Mouse (Mus musculus) hindbrain, embryonic 16.5 days (tissue): ENCODE results near the gene Akr1cl. TPM values are rescaled to one million over a fixed set of nuclear protein-coding genes. Genes with fewer than 3 reads are reported as not detected.
"Not testable (repeated sequence)": the region's sequence is repeated elsewhere in the genome, so short reads cannot be mapped to it uniquely, and the experiment has no call there.

Source experiments
- ATAC-seq: fragments of 200-750 bp; cut with Nextera tagmentation; 2 replicates; pipeline ENCODE4 v1.8.0; 2017; ENCODE audit warnings: moderate TSS enrichment, moderate library complexity
- H3K27ac ChIP-seq: fragments of 300-500 bp; sonication (generic); 2 replicates; pipeline ENCODE4 v1.5.1; 2014; ENCODE audit warnings: low read depth, mild to moderate bottlenecking, control low read depth, low read length, moderate library complexity
- H3K27me3 ChIP-seq: fragments of 300-500 bp; sonication (generic); replicated peaks from 2 replicates; pipeline ENCODE4 v1.6.1; 2014; ENCODE audit warnings: low read length; ENCODE audit not compliant: control insufficient read depth, insufficient read depth
- H3K36me3 ChIP-seq: fragments of 300-500 bp; sonication (generic); 2 replicates; pipeline ENCODE4 v1.6.1; 2014; ENCODE audit warnings: mild to moderate bottlenecking, low read length, moderate library complexity, mixed read lengths; ENCODE audit not compliant: control insufficient read depth, insufficient read depth
- H3K4me1 ChIP-seq: fragments of 300-500 bp; sonication (generic); 2 replicates; pipeline ENCODE4 v1.6.1; 2014; ENCODE audit warnings: low read depth, low read length; ENCODE audit not compliant: control insufficient read depth, insufficient read depth
- H3K4me2 ChIP-seq: fragments of 300-500 bp; sonication (generic); 2 replicates; pipeline ENCODE4 v1.6.1; 2014; ENCODE audit warnings: mild to moderate bottlenecking, low read length, control low read depth, moderate library complexity
- H3K4me3 ChIP-seq: fragments of 300-500 bp; sonication (generic); 2 replicates; pipeline ENCODE4 v1.5.1; 2014; ENCODE audit warnings: mild to moderate bottlenecking, low read length, control low read depth, moderate library complexity
- H3K9ac ChIP-seq: fragments of 300-500 bp; sonication (generic); 2 replicates; pipeline ENCODE4 v1.6.1; 2014; ENCODE audit warnings: low read depth, mild to moderate bottlenecking, control low read depth, low read length, moderate library complexity
- H3K9me3 ChIP-seq: fragments of 300-500 bp; sonication (generic); 2 replicates; pipeline ENCODE4 v1.6.1; 2014; ENCODE audit warnings: mild to moderate bottlenecking, low read length, moderate library complexity; ENCODE audit not compliant: control insufficient read depth
- WGBS: fragments of 180-500 bp; shearing (Covaris S2); extraction: QIAGEN DNeasy Blood & Tissue Kit; methylation state at CpG from one replicate; pipeline ENCODE4 v1.1.7; 2014; 5-methylcytosine and 5-hydroxymethylcytosine counted together
- polyA plus RNA-seq: library from polyadenylated mRNA; unstranded; fragments of >200 nt; fragmentation: Nextera tagmentation; extraction: Ambion mirVana; gene quantifications from 2 replicates; pipeline ENCODE4 v1.2.1, GENCODE M21; 2015

Akr1cl gene
- not detected in 2 replicates for polyA plus RNA-seq

DNA sequence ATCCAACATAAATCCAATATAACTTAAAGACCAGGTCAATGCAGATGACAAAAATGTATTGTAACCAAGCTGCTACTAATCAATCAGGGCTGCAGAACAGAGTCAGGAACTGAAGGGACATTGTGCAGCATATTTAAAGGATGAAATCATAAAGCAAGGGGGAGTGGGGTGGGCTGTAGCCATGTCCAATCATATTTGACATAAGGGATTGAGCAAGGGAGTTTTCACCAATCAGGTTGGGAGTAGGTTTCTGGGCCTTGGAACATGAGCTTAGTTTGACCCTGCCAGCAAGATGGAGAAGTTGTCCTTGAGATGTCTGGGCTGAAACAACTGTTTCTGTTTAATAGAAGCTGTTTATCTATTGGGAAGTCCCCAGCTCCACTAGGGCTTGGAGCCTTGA, at the start of gene Akr1cl:
Gene Akr1cl (minus strand): TSS at position 119 of the 400 bp plus-strand sequence.
- Histone ChIP-seq H3K27me3 (no peaks in the 10 kb centered on the region), H3K27ac (no peak within 1 kb of the TSS), H3K36me3 (no peaks in the 10 kb centered on the region), H3K9ac (no peak within 1 kb of the TSS), H3K4me1 (no peaks in the 10 kb centered on the region), H3K4me2 (no peak within 1 kb of the TSS), H3K4me3 (no peak within 1 kb of the TSS), H3K9me3 (no peaks in the 10 kb centered on the region)
- no peak for ATAC-seq

DNA sequence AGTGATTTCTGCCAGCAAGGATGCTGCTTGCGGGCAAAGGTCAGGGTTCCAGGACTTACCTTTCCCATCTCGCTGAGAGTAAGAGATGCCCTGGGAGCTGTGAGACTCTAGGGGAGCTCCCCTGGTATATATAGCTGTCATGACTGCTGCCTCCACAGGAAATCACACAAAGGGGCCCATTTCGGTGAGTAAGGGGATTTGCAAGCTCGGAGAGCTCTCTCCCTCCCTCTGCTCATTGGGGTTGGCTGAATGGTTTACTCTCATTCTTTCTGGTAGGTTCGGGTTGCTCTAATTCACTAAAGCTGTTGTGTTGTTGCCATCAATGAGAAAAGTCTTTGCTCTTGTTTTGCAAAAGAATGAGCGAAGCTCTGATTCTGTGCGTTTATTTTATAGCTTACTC, 49.6 kb upstream of the Akr1cl start, which contains the start of gene Crygb:
Gene Crygb (minus strand): TSS at position 101 of the 400 bp plus-strand sequence.
- H3K4me2 ChIP-seq: no peak within 1 kb of the TSS; the same call in 1 of the 2 replicates

DNA sequence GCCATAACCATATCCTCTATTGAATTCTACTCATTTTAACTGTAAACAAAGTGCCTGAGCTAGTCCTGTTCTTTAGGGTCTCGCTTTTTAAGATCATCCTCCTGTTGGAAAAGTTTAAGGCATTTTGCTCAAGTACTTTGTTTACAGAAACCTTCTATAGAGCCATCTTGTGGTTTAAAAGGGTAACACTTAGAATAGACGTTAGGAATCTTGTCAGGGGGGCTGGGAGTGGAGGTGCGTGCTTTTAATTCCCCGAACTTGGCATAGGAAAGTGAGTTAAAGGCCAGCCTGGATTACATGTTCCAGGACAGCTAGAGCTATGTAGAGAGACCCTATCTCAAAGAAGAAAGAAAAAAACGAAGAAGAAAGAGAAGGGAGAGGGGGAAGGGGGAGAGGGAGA, 43.0 kb upstream of the Akr1cl start:
- 25% methylated on average over 5 of the region's 5 CpGs for WGBS
- H3K4me3 ChIP-seq: no peak overlapping the region
- H3K9ac ChIP-seq: no peak overlapping the region
- H3K27ac ChIP-seq: no peak overlapping the region
- no peak overlapping the region for H3K4me2 ChIP-seq
- no peaks in the 10 kb centered on the region for H3K27me3 ChIP-seq
- no peaks in the 10 kb centered on the region for H3K9me3 ChIP-seq
- no peak for ATAC-seq
- no peaks in the 10 kb centered on the region for H3K36me3 ChIP-seq
- no peaks in the 10 kb centered on the region for H3K4me1 ChIP-seq

More for the DNA sequence above, 49.6 kb upstream of the Akr1cl start, which contains the start of gene Crygb:
- Histone ChIP-seq H3K27me3 (no peaks in the 10 kb centered on the region), H3K36me3 (no peaks in the 10 kb centered on the region), H3K4me1 (no peaks in the 10 kb centered on the region), H3K4me3 (no peak within 1 kb of the TSS), H3K9ac (no peak within 1 kb of the TSS), H3K9me3 (no peaks in the 10 kb centered on the region), H3K27ac (no peak within 1 kb of the TSS)
- no peak for ATAC-seq
- 38% methylated on average over 7 of the region's 7 CpGs for WGBS

DNA sequence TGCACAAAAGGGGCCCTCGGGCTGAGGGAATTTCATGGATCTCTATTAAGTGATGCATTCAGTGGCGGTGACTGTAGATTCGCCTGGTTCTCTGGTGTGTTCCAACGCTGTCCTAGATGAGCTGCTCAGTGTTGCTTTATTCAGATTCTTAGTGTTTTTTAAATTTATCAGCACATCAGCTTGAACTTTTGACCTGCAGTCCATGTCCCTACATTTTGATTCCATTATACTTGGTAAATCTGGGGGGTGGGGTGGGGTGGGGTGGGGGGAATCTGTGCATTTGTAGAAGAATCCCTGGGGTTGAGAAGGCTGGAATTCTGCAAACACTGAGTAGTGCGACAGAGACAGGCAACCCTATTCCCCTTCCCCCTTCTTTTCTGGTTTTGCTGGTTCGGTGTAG, 41.0 kb upstream of the Akr1cl start, which contains the start of gene Crygc:
Gene Crygc (minus strand): TSS at position 101 of the 400 bp plus-strand sequence.
- Histone ChIP-seq H3K4me2 (no peak within 1 kb of the TSS), H3K27ac (no peak within 1 kb of the TSS), H3K9me3 (no peaks in the 10 kb centered on the region), H3K27me3 (no peaks in the 10 kb centered on the region), H3K9ac (no peak within 1 kb of the TSS), H3K4me3 (no peak within 1 kb of the TSS), H3K36me3 (no peaks in the 10 kb centered on the region), H3K4me1 (no peaks in the 10 kb centered on the region)
- WGBS: 59% methylated on average over 6 of the region's 6 CpGs
- ATAC-seq: no peak

DNA sequence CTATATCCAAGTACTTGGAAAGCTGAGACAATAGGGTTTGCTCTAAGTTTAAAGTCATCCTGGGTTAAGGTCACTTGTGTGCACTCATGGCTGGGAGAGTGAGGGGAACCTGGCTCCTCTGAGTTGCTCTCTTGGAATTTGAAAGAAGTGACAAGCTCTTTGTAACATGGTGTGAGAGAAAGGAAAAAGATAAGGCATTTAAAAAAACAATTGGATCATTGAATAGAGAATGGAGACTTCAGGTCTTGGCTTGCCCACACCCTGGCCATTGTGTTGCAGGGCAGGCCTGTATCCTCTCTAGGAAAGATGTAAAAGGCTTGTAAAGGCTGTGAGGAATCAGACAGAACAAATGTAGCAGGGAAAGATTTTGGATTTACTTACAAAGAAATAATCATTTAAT, 35.3 kb upstream of the Akr1cl start:
- Histone ChIP-seq H3K27ac (no peak overlapping the region), H3K4me1 (no peaks in the 10 kb centered on the region), H3K4me2 (no peak overlapping the region), H3K9ac (no peak overlapping the region), H3K9me3 (no peaks in the 10 kb centered on the region), H3K36me3 (no peaks in the 10 kb centered on the region), H3K4me3 (no peak overlapping the region), H3K27me3 (no peaks in the 10 kb centered on the region)
- ATAC-seq: no peak

DNA sequence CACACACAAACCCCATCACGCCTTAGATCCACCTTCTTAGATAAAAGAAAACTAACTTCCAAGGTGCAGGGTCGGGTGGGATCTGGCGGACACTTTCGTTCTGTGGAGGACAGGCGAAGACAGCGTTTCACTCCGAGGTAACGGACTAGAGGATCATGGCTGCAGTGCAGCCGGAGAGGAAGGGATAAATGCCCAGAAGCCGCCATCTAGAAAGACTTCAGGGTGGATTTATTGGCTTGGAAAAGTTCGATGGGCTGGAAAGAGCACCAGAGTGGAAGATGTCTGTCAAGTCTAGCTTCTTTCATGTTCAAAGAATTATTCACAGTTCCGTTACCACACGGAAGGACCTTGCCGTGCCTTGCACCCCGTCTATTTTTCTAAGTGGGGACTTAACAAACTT, 31.6 kb upstream of the Akr1cl start:
- no peak overlapping the region for H3K4me3 ChIP-seq
- no peak overlapping the region for H3K4me2 ChIP-seq
- 80% methylated on average over 15 of the region's 15 CpGs for WGBS
- H3K9ac ChIP-seq: no peak overlapping the region
- ATAC-seq: no peak
- no peaks in the 10 kb centered on the region for H3K27me3 ChIP-seq
- no peak overlapping the region for H3K27ac ChIP-seq
- no peaks in the 10 kb centered on the region for H3K36me3 ChIP-seq
- no peaks in the 10 kb centered on the region for H3K4me1 ChIP-seq
- H3K9me3 ChIP-seq: no peaks in the 10 kb centered on the region

DNA sequence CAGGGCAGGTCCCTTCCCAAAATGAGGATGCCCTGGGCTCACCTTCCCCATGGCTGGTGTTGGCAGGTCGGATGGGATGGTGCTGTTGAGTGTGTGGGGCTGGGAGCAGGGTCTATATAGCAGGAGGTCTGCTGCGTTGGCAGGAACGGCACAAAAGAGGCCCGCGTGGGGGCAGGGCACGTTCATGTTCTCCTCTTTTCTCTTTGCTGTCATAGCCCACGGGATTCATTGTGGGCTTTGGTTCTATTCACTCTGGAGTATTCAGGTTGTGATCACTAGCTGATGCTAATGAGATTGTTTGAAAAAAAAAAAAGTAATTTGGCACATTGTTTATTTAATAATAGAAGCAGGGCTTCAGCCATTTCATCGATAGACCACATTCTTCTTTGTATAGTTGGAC, 30.8 kb upstream of the Akr1cl start, which contains the start of gene Crygd:
Gene Crygd (minus strand): TSS at position 101 of the 400 bp plus-strand sequence.
- Histone ChIP-seq H3K9me3 (no peaks in the 10 kb centered on the region), H3K4me3 (no peak within 1 kb of the TSS), H3K4me1 (no peaks in the 10 kb centered on the region), H3K27me3 (no peaks in the 10 kb centered on the region), H3K4me2 (no peak within 1 kb of the TSS), H3K27ac (no peak within 1 kb of the TSS), H3K9ac (no peak within 1 kb of the TSS), H3K36me3 (no peaks in the 10 kb centered on the region)
- ATAC-seq: no peak
- 58% methylated on average over 8 of the region's 8 CpGs for WGBS

DNA sequence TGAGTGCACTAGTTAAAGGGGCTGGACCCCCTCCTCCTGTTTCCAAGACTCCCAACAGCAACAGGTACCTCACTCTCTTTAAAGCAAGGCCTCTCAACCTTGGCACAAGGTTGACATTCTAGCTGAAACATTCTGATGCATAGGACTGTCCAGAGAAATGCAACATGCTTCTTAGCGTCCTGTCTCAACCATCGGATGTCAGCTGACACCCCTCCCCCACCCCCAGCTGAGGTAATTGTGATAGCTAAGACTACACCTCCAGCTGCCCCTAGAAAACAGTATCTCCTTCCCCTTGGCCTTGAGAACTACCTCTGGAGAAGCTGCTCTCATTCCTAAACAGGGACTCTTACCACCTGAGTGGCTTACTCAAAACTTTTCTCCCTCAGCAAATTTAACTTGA, 19.6 kb upstream of the Akr1cl start:
- H3K9ac ChIP-seq: no peak overlapping the region
- H3K36me3 ChIP-seq: no peaks in the 10 kb centered on the region
- no peak for ATAC-seq
- no peaks in the 10 kb centered on the region for H3K9me3 ChIP-seq
- H3K4me2 ChIP-seq: no peak overlapping the region
- 44% methylated on average over 2 of the region's 2 CpGs for WGBS
- no peak overlapping the region for H3K4me3 ChIP-seq
- H3K27ac ChIP-seq: no peak overlapping the region
- no peaks in the 10 kb centered on the region for H3K4me1 ChIP-seq
- no peaks in the 10 kb centered on the region for H3K27me3 ChIP-seq

DNA sequence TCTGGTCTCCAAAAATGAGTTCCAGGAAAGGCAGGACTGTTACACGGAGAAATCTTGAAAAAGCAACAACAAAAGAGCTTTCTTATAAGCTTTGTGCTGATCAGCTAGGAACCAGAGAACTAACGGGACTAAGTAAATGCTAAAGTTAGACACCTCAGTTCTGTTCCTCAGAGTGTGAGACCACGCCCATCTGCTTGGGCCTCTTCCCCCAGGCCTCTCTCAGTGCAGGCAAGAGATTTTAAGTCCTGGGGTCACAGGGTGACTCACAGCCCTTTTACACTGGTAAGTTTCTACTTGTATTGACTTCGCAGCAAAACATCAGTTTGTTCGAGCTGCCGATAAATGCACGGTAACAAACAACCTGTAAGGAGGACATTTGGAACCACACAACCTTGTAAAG, 19.1 kb upstream of the Akr1cl start:
- no peak overlapping the region for H3K9ac ChIP-seq
- H3K9me3 ChIP-seq: no peaks in the 10 kb centered on the region
- H3K4me3 ChIP-seq: no peak overlapping the region
- ATAC-seq: no peak
- no peaks in the 10 kb centered on the region for H3K27me3 ChIP-seq
- H3K27ac ChIP-seq: no peak overlapping the region
- no peaks in the 10 kb centered on the region for H3K4me1 ChIP-seq
- WGBS: 55% methylated on average over 7 of the region's 7 CpGs
- H3K36me3 ChIP-seq: no peaks in the 10 kb centered on the region
- no peak overlapping the region for H3K4me2 ChIP-seq

DNA sequence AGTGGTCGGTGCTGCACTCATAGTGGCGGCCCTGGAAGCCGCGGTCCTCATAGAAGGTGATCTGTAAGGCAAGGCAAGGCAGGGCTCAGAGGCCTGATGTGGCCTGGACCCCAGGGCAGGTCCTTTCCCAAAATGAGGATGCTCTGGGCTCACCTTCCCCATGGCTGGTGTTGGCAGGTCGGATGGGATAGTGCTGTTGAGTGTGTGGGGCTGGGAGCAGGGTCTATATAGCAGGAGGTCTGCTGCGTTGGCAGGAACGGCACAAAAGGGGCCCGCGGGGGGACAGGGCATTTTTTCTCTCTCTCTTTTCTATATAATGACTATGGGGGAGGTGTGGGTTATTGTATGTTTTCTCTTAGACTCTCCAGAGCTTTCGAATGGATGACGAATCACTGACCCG, 18.4 kb upstream of the Akr1cl start, which contains the start of gene Cryge:
Gene Cryge (minus strand): TSS at position 198 of the 400 bp plus-strand sequence.
- not testable (repeated sequence) for H3K36me3 ChIP-seq, H3K9me3 ChIP-seq, H3K4me2 ChIP-seq, H3K27ac ChIP-seq, H3K4me3 ChIP-seq, H3K9ac ChIP-seq, H3K4me1 ChIP-seq, H3K27me3 ChIP-seq, ATAC-seq
- 33% methylated on average over 10 of the region's 12 CpGs for WGBS
